Mouse (Mus musculus) right cerebral cortex, postnatal 4 days (tissue): ENCODE results near the gene Phf21a.

Experiments used
- DNase-seq: peaks from one replicate; pipeline ENCODE4 v3.0.0-alpha.2; 2022

Phf21a gene

GRCm38 (mm10) chr2:92182981-92183501 is 90.1 kb downstream of the Phf21a start:
- peak; percentile 69 for DNase-seq

- DNase-seq: peak; percentile 91
These were observed 90.7 kb downstream of the Phf21a start for GRCm38 (mm10) chr2:92183613-92184076.

GRCm38 (mm10) chr2:92184077-92184921 is 91.4 kb downstream of the Phf21a start:
- peak; percentile 29 for DNase-seq

GRCm38 (mm10) chr2:92185062-92185765 is 92.3 kb downstream of the Phf21a start:
- peak; percentile 52 for DNase-seq

- no peak for DNase-seq
These were observed 93.0 kb downstream of the Phf21a start for GRCm38 (mm10) chr2:92185766-92186450.

- no peak for DNase-seq
These were observed 94.1 kb downstream of the Phf21a start for GRCm38 (mm10) chr2:92187061-92187460.

- no peak for DNase-seq
These were observed 95.8 kb downstream of the Phf21a start for GRCm38 (mm10) chr2:92188744-92189143.

- no peak for DNase-seq
These were observed 98.0 kb downstream of the Phf21a start for GRCm38 (mm10) chr2:92190960-92191359.

- DNase-seq: no peak
These were observed 99.1 kb downstream of the Phf21a start for GRCm38 (mm10) chr2:92191826-92192581.

GRCm38 (mm10) chr2:92198126-92198525 is 105.2 kb downstream of the Phf21a start:
- DNase-seq: peak; percentile 13

GRCm38 (mm10) chr2:92198747-92199146 is 105.8 kb downstream of the Phf21a start:
- no peak for DNase-seq

GRCm38 (mm10) chr2:92199562-92200286 is 106.8 kb downstream of the Phf21a start:
- no peak for DNase-seq

- no peak for DNase-seq
These were observed 109.6 kb downstream of the Phf21a start for GRCm38 (mm10) chr2:92202319-92203040.

GRCm38 (mm10) chr2:92205010-92205639 is 112.2 kb downstream of the Phf21a start:
- DNase-seq: no peak

GRCm38 (mm10) chr2:92210409-92210808 is 117.5 kb downstream of the Phf21a start:
- DNase-seq: no peak

- no peak for DNase-seq
These were observed 128.5 kb downstream of the Phf21a start for GRCm38 (mm10) chr2:92221431-92221830.

- DNase-seq: no peak
These were observed 132.7 kb downstream of the Phf21a start for GRCm38 (mm10) chr2:92225592-92225991.

GRCm38 (mm10) chr2:92229973-92230372 is 137.1 kb downstream of the Phf21a start:
- DNase-seq: no peak

GRCm38 (mm10) chr2:92231706-92232105 is 138.8 kb downstream of the Phf21a start:
- no peak for DNase-seq

GRCm38 (mm10) chr2:92234768-92235332 is 141.9 kb downstream of the Phf21a start:
- DNase-seq: no peak
